Mouse (Mus musculus) thymus, postnatal 14 days (tissue): ENCODE measurements around the gene Txlng.
A peak's percentile ranks its signal among the peaks of the same experiment; 100 is the strongest.
"Not testable (repeated sequence)": the region's sequence is repeated elsewhere in the genome, so short reads cannot be mapped to it uniquely, and the experiment has no call there.

Experiments used
- DNase-seq: peaks from one replicate; pipeline ENCODE4 v3.0.0; 2021

Txlng gene

GRCm38 (mm10) chrX:162829203-162829708, at the start of gene Txlng:
Gene Txlng (minus strand): TSS chrX:162829454.
- peak; percentile 92 for DNase-seq

GRCm38 (mm10) chrX:162878236-162878635, 49.0 kb upstream of the Txlng start:
- no peak for DNase-seq

GRCm38 (mm10) chrX:162873761-162874160, 44.5 kb upstream of the Txlng start:
- no peak for DNase-seq

GRCm38 (mm10) chrX:162871734-162872517, 42.7 kb upstream of the Txlng start:
- DNase-seq: peak; percentile 21

GRCm38 (mm10) chrX:162868294-162868965, 39.2 kb upstream of the Txlng start:
- DNase-seq: peak; percentile 3

- no peak for DNase-seq
These were observed 19.4 kb upstream of the Txlng start for GRCm38 (mm10) chrX:162848682-162849081.

GRCm38 (mm10) chrX:162845531-162845930, 16.3 kb upstream of the Txlng start:
- no peak for DNase-seq

GRCm38 (mm10) chrX:162844447-162845100, 15.3 kb upstream of the Txlng start:
- DNase-seq: no peak

- DNase-seq: no peak
These were observed 2.8 kb upstream of the Txlng start for GRCm38 (mm10) chrX:162832101-162832500.

GRCm38 (mm10) chrX:162831542-162831941, 2.3 kb upstream of the Txlng start:
- DNase-seq: no peak

- no peak for DNase-seq
These were observed 1.8 kb upstream of the Txlng start for GRCm38 (mm10) chrX:162831036-162831435.

- not testable (repeated sequence) for DNase-seq
These were observed 1.1 kb upstream of the Txlng start for GRCm38 (mm10) chrX:162830313-162830712.

- no peak for DNase-seq
These were observed 487 bp upstream of the Txlng start for GRCm38 (mm10) chrX:162829741-162830140.

- DNase-seq: no peak
These were observed 471 bp downstream of the Txlng start for GRCm38 (mm10) chrX:162828783-162829182.

GRCm38 (mm10) chrX:162828016-162828415, 1.2 kb downstream of the Txlng start:
- DNase-seq: no peak

GRCm38 (mm10) chrX:162800371-162800770, 28.9 kb downstream of the Txlng start:
- peak; percentile 56 for DNase-seq

- DNase-seq: peak; percentile 19
These were observed 37.9 kb downstream of the Txlng start for GRCm38 (mm10) chrX:162791392-162791791.

- no peak for DNase-seq
These were observed 40.9 kb downstream of the Txlng start for GRCm38 (mm10) chrX:162788372-162788771.

- DNase-seq: no peak
These were observed 58.5 kb downstream of the Txlng start for GRCm38 (mm10) chrX:162770726-162771125.

- peak; percentile 10 for DNase-seq
These were observed 67.4 kb downstream of the Txlng start for GRCm38 (mm10) chrX:162761716-162762395.

GRCm38 (mm10) chrX:162760958-162761515, 68.2 kb downstream of the Txlng start:
- no peak for DNase-seq

- DNase-seq: peak; percentile 94
These were observed 68.9 kb downstream of the Txlng start, which contains the start of gene Rbbp7 for GRCm38 (mm10) chrX:162760115-162760942. Gene Rbbp7 (plus strand): TSS chrX:162760402.
